In the genomic region with DNA sequence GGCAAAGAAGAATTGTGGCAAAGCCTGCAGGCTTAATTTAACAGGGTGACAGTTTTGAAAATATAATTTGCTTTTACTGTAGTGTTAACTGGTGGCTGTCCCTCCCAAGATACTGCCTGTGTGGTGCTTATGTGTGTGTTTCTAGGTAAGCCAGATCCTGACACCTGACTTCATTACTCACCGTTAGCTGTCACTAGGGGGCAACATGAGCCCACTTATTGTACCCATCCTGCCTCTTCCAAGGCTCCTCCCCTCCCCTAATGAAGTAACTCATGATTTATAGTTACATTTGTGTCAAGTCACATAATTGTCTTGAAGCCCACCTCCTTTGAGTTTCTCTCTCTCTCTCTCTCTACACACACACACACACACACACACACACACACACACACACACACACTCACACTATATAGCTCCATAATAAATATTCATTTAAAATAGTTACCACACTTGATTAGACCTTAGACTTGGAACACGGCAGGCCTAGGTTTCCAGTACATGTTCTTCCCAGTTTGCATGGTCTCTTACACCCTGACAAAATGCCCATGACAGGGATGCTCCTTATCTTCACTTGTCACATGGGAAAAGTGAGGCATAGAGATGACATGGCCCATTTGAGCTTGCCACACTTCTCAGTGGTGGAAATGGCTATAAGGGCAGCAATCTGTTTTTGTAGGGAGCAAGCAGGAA, we compare ENCODE assay signal across 9 mouse cellular contexts.
DNase-seq lines count a peak whose midpoint lies in the region; TF ChIP-seq lines count a peak whose summit lies in the region.
"Had no signal": no experiment of that assay in that cellular context is flagged by ENCODE, and none has a peak within 500 bp of the region (broad histone marks: within the 10 kb centered on the region; RNA-seq: fewer than 3 reads in every experiment).

No protein-coding gene starts in this region.

- no peak overlapping the region for H3K27ac ChIP-seq in embryonic fibroblast, embryonic 13.5 days (ENCODE audit: insufficient read depth, low read length)
- H3K27ac ChIP-seq: embryonic facial prominence, embryonic 12.5 days had no signal

- no peak overlapping the region for H3K4me3 ChIP-seq in embryonic fibroblast, embryonic 13.5 days (ENCODE audit: insufficient read depth, low read length)
- H3K4me3 ChIP-seq: embryonic facial prominence, embryonic 12.5 days had no signal

- intact Hi-C loops in left cerebral cortex, postnatal 14 days (cut with DNase I) = no loop called here

- TF ChIP-seq POLR2A in embryonic fibroblast, embryonic 13.5 days (IDR thresholded peaks at IDR 0.05; ENCODE audit: low read depth, low read length) = no peak

- H3K4me1 ChIP-seq in embryonic fibroblast, embryonic 13.5 days (ENCODE audit: control insufficient read depth, insufficient read depth, low read length) = no peaks in the 10 kb centered on the region
- H3K4me1 ChIP-seq: embryonic facial prominence, embryonic 12.5 days had no signal

- peak; percentile 17 for DNase-seq in cerebellum, adult 9-11 months
- DNase-seq in cerebellum, postnatal 36 days = no peak
- peak; percentile 30 for DNase-seq in 3T3-L1 (ENCODE audit: low read depth, low spot score)
- peak; percentile 41 to 67 for DNase-seq in left cerebral cortex, postnatal 14 days (ENCODE audit: low spot score in 2 of 2)
- DNase-seq in right cerebral cortex, postnatal 14 days = peak; percentile 16
- no peak for DNase-seq in gastrocnemius, postnatal 25 days
- no peak for DNase-seq in spleen, postnatal 10 days (ENCODE audit: low spot score in 2 of 2)

- TF ChIP-seq CTCF in embryonic fibroblast, embryonic 13.5 days (IDR thresholded peaks at IDR 0.05; ENCODE audit: borderline replicate concordance, insufficient read depth, low read length) = 0 out of 2 replicates have a peak, but pooled peaks have one; percentile 9

Comparison
In these comparisons a context has a peak if more than half of its experiments do, and no peak if none do; other contexts are left out.
1. DNase-seq: peak in cerebellum, adult 9-11 months (single experiment), 3T3-L1 (single experiment), left cerebral cortex, postnatal 14 days (2 of 2) and right cerebral cortex, postnatal 14 days (single experiment); none in cerebellum, postnatal 36 days (0 of 2), gastrocnemius, postnatal 25 days (single experiment) and spleen, postnatal 10 days (0 of 2).